Mouse (Mus musculus) midbrain, postnatal 0 days (tissue): ENCODE measurements around the gene Psmc3. TPM values are rescaled to one million over a fixed set of nuclear protein-coding genes. Genes with fewer than 3 reads are reported as not detected.

Experiments
- ATAC-seq: fragments of 200-750 bp; cut with Nextera tagmentation; 2 replicates; pipeline ENCODE4 v1.8.0; 2017; ENCODE audit warnings: moderate number of reproducible peaks, mild to moderate bottlenecking, moderate TSS enrichment, moderate library complexity; ENCODE audit not compliant: low FRiP score
- DNase-seq: peaks from one replicate; pipeline ENCODE4 v3.0.0-alpha.2; 2015; ENCODE audit warnings: low spot score
- H3K27ac ChIP-seq: fragments of 300-500 bp; sonication (generic); 2 replicates; pipeline ENCODE4 v1.5.1; 2014; ENCODE audit warnings: low read depth, mild to moderate bottlenecking, low read length, mixed read lengths
- H3K27me3 ChIP-seq: fragments of 300-500 bp; sonication (generic); 2 replicates; pipeline ENCODE4 v1.6.1; 2014; ENCODE audit warnings: low read length, control low read depth, mixed read lengths; ENCODE audit not compliant: insufficient read depth
- H3K36me3 ChIP-seq: fragments of 300-500 bp; sonication (generic); 2 replicates; pipeline ENCODE4 v1.6.1; 2014; ENCODE audit warnings: low read length, control low read depth, mixed read lengths; ENCODE audit not compliant: insufficient read depth
- H3K4me1 ChIP-seq: fragments of 300-500 bp; sonication (generic); 2 replicates; pipeline ENCODE4 v1.6.1; 2014; ENCODE audit warnings: mild to moderate bottlenecking, control low read depth, antibody characterized with exemption, low read length, mixed read lengths; ENCODE audit not compliant: insufficient read depth
- H3K4me2 ChIP-seq: fragments of 300-500 bp; sonication (generic); 2 replicates; pipeline ENCODE4 v1.6.1; 2014; ENCODE audit warnings: low read depth, mild to moderate bottlenecking, low read length, mixed read lengths; ENCODE audit not compliant: poor library complexity, severe bottlenecking
- H3K4me3 ChIP-seq: fragments of 300-500 bp; sonication (generic); 2 replicates; pipeline ENCODE4 v1.5.1; 2014; ENCODE audit warnings: low read depth, mild to moderate bottlenecking, low read length, moderate library complexity
- H3K9ac ChIP-seq: fragments of 300-500 bp; sonication (generic); replicated peaks from 2 replicates; pipeline ENCODE4 v1.6.1; 2014; ENCODE audit warnings: mild to moderate bottlenecking, low read length, moderate library complexity, mixed read lengths; ENCODE audit not compliant: poor library complexity, severe bottlenecking
- H3K9me3 ChIP-seq: fragments of 300-500 bp; sonication (generic); 2 replicates; pipeline ENCODE4 v1.6.1; 2016; ENCODE audit warnings: low read length, control low read depth
- CTCF ChIP-seq: IDR thresholded peaks from 2 replicates; pipeline ENCODE4 v1.5.1; 2016; ENCODE audit warnings: antibody characterized with exemption, mild to moderate bottlenecking
- WGBS: fragments of 180-500 bp; shearing (Covaris S2); extraction: QIAGEN DNeasy Blood & Tissue Kit; methylation state at CpG from one replicate; pipeline ENCODE4 v1.1.7; 2014; 5-methylcytosine and 5-hydroxymethylcytosine counted together
- polyA plus RNA-seq: library from polyadenylated mRNA; unstranded; fragments of >200 nt; fragmentation: Nextera tagmentation; extraction: Ambion mirVana; gene quantifications from 2 replicates; pipeline ENCODE4 v1.2.1, GENCODE M21; 2015
- total RNA-seq: library from RNA; depleted of rRNA; stranded (reverse); fragments of >200 nt; gene quantifications from 2 replicates; pipeline ENCODE4 v1.2.3, GENCODE M21; 2014

Gene Psmc3
- total and polyA plus RNA-seq, 2 experiments from 2014 or later: 183 to 245 TPM

GRCm38 (mm10) chr2:91081775-91082695 is 28.2 kb downstream of the Psmc3 start, which contains the start of gene Spi1:
Gene Spi1 (plus strand): TSS chr2:91082390.
- ATAC-seq (no peak), DNase-seq (no peak)
- H3K27ac ChIP-seq: no peak within 1 kb of the TSS
- no peaks in the 10 kb centered on the region for H3K27me3 ChIP-seq
- WGBS: 83% methylated on average over 13 of the region's 13 CpGs
- no peaks in the 10 kb centered on the region for H3K9me3 ChIP-seq
- 0 out of 2 replicates have a peak, but pooled peaks cover 3% of the 10 kb centered on the region for H3K4me1 ChIP-seq
- TF ChIP-seq CTCF: no peak
- H3K4me3 ChIP-seq: no peak within 1 kb of the TSS
- H3K36me3 ChIP-seq: no peaks in the 10 kb centered on the region
- H3K9ac ChIP-seq: no peak within 1 kb of the TSS
- no peak within 1 kb of the TSS for H3K4me2 ChIP-seq

DNA sequence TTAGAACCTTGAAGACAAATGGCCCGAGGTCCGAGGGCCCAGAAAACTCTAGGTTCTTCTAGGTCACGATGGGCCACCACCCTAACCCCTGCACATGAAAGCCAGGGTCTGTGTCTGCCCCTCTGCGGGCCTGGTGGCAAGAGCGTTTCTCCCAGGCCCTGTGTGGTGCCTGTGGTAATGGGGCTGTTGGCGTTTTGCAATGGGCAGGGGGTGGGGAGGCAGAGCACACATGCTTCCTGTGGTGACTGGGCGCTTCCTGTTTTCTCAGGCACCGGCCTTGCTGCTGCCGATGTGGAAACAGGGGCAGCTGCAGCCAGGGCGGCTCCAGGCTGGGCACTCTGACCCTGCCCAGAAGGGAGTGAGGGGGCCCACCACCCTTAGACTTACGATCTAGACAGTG is 29.0 kb downstream of the Psmc3 start:
- WGBS: 74% methylated on average over 11 of the region's 11 CpGs
- DNase-seq: no peak
- Histone ChIP-seq H3K27me3 (no peaks in the 10 kb centered on the region), H3K36me3 (no peaks in the 10 kb centered on the region), H3K9ac (no peak overlapping the region), H3K27ac (no peak overlapping the region), H3K9me3 (no peaks in the 10 kb centered on the region), H3K4me1 (no peaks in the 10 kb centered on the region), H3K4me3 (no peak overlapping the region), H3K4me2 (no peak overlapping the region)
- TF ChIP-seq CTCF: no peak
- no peak for ATAC-seq

GRCm38 (mm10) chr2:91083366-91083940 is 29.6 kb downstream of the Psmc3 start:
- no peak for TF ChIP-seq CTCF
- 38% methylated on average over 1 of the region's 1 CpGs for WGBS
- H3K27ac ChIP-seq: no peak overlapping the region
- no peaks in the 10 kb centered on the region for H3K36me3 ChIP-seq
- no peaks in the 10 kb centered on the region for H3K4me1 ChIP-seq
- H3K4me2 ChIP-seq: no peak overlapping the region
- DNase-seq (no peak), ATAC-seq (no peak)
- no peak overlapping the region for H3K4me3 ChIP-seq
- H3K9ac ChIP-seq: no peak overlapping the region
- H3K27me3 ChIP-seq: no peaks in the 10 kb centered on the region
- H3K9me3 ChIP-seq: no peaks in the 10 kb centered on the region

DNA sequence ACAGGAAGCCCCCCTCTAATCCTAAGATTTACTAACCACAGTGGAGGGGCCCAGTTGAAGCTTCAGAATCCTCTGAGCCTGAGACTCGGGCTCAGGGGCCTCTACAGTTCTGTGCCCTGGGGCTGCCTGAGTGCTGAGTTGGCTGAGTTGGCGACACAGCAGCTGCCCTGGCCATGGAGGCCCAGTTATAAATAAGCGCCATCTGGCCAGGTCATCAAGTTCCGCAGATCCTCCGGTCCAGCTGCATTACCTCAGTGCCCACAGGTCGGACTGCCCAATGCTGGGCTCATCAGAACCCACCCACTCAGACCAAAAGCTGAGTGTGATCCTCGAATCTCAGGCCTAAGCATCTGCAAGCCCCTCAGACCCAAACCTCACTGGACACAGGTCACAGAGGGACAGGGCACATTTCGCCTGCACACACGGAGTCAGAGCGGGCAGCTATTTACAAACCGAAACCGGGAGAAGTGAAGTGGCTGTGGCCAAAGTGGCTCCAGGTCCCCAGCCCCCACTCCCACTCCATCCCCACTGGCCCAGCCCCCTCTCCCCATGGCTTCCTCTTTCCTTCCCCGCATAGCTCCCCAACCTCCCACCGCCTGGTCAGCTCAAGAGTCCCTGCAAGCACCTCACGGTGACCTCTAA is 30.5 kb downstream of the Psmc3 start:
- Histone ChIP-seq H3K4me1 (no peaks in the 10 kb centered on the region), H3K36me3 (no peaks in the 10 kb centered on the region), H3K9ac (no peak overlapping the region), H3K4me2 (no peak overlapping the region), H3K27ac (no peak overlapping the region), H3K9me3 (no peaks in the 10 kb centered on the region), H3K4me3 (no peak overlapping the region), H3K27me3 (no peaks in the 10 kb centered on the region)
- WGBS: 86% methylated on average over 15 of the region's 15 CpGs
- no peak for DNase-seq
- TF ChIP-seq CTCF: no peak
- ATAC-seq: no peak

GRCm38 (mm10) chr2:91085494-91086391 is 31.9 kb downstream of the Psmc3 start:
- Histone ChIP-seq H3K9me3 (no peaks in the 10 kb centered on the region), H3K36me3 (no peaks in the 10 kb centered on the region), H3K9ac (no peak overlapping the region), H3K27me3 (no peaks in the 10 kb centered on the region), H3K4me1 (no peaks in the 10 kb centered on the region), H3K4me3 (no peak overlapping the region), H3K4me2 (no peak overlapping the region), H3K27ac (no peak overlapping the region)
- TF ChIP-seq CTCF: no peak
- ATAC-seq (no peak), DNase-seq (no peak)
- 87% methylated on average over 14 of the region's 14 CpGs for WGBS
